Mouse (Mus musculus) T-helper 17 cell (primary cell): ENCODE measurements at regions not wholly inside any gene's neighbourhood (a gene's known extent, or its start where the extent isn't known, plus 50 kb on each side); places are given as distances from the start of the nearest gene placed in this dataset.

Source experiments
- in situ Hi-C, 2 experiments: fragments of 300-600 bp; cut with MboI, MseI; formaldehyde crosslinking; loops; 1 replicate in 1 of 2; 2 replicates in 1 of 2; pipeline ENCODE4 v1.15.1; 2025; ENCODE audit warnings: high pct_unique_total_duplicates in 2 of 2

DNA sequence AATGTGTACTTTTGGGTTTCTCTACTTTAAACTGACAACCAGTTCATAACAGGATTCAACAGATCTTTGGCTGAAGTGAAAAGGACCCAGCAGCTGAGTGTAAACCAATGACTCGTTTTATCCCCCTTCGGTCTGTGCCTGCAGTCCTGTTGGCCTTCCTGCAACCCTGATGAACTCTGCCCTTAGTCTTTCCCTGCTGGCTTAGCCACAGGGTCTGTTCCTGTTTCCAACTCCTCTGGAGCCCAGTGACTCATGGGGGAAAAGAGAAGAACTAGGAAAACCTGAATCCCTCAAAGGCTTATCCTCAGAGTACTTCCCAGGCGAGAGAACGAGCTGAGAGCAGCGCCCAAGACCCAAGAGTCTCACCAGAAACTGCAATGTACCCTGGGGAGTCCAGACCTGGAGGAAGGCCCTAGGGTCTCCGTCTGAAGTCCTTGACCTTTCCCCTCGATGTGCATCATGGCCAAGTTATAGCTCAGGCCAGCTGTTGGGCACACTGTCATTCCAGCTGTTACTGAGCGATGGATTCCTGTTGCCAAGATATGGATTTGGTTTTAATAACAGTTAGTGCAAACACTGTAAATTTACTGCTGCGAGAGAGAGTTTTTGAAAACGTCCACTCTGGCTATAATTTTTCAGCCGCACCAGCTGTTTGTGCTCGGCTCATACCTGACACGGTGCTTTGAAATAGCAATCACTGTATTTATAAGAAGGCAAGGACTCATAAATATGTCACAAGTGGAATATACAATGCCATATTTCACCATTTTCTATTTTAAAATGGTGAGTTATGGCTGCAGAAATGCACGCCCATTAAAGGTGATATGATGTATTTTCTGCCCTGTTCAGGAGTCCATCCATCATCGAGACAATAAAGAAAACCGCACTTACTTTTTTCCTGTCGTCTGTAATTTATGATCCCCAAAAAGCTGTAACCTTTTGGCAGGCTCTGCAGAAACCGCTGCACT is 63.3 kb upstream of the Zfp703 start:
- in situ Hi-C loops: no loop called here

DNA sequence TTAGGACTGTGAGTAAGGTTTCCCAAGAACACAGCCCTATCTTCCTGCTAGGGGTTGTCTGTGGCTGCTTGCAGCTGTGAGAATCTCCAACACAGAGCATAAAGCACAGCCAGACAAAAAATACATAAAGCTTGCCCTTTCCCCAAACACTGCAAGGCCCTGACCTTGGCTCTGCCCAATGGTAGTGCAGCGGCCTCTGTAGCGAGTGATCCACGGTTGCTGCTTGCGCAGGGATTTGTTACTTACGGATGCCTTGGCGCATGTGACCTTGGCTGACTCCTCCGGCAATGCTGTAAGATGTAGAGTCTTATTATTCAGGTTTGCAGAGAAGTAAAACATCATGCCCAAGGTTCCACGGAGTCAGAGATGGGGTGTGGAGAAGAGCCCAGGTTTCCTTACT is 61.4 kb upstream of the Zfp703 start:
- in situ Hi-C loops: no loop called here

DNA sequence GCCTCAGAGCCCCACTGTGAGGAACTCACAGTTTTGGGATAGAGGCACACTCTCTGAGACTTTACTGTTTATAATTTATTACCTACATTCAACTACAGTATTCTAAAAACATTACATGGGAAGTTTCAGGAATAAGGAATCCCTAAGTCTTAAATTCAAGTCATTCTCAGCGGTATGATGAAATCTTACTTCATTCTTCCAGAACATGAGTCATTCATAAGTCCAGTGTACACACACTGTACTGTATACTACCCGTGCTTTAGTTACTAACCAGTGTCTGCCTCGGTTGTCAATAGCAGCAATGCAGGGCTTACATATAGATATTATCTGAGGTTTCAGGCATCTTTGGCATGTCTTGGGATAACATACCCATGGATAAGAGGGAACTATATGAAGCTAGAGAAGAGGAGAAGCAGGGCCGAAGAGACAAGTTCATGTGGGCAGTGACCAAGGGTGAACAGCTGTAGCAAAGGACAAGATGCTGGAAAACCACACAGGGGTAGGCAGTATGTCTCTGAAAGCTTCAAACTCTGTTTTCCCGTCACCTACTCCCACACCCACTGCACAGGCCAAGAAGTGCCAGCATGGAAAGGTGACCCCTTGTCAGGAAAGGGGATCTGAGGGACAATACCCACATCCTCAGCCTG is 55.5 kb upstream of the Zfp703 start:
- in situ Hi-C loops: no loop called here

DNA sequence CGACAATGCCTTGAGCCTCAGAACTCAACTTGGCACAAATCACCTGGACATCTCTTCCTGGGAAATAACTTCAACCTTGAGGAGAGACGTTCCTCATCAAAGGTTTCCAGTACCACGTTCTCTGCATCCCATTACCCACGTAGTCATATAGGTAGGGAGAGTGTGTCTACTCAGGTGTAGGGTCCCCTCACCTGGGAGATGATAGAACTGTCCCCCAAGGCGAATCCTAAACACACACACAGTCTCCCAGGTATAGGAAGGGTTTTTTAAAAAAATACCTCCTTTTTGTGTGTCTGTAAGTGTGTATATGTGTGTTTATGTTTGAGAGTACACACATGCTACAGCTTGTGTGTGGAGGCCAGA is 55.0 kb upstream of the Zfp703 start:
- in situ Hi-C loops: no loop called here

DNA sequence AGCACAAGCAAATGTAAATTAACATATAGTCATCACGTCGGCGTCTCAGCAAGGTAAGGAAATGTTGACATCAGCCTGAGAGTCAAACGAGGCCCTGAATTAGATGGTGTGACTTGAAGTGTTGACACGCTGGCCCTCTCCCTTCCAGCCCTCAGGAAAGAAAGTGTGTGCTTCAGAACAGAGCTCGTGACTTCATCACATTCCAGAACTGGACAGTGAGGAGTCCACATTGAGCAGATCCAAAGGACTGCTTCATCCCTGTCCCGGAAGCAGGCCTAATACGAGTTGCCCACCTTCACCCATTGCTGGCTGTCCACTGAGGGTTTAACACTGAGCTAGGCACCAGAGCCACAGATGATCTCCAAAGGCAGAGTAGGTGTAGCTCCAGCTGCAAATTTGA is 54.0 kb upstream of the Zfp703 start:
- in situ Hi-C loops: no loop called here
